Mouse (Mus musculus) heart, embryonic 16.5 days (tissue): ENCODE data around the gene 1110051M20Rik. TPM values are rescaled to one million over a fixed set of nuclear protein-coding genes. Genes with fewer than 3 reads are reported as not detected.

Experiments
- ATAC-seq: fragments of 200-750 bp; cut with Nextera tagmentation; replicated peaks from 2 replicates; pipeline ENCODE4 v1.8.0; 2017; ENCODE audit warnings: moderate number of reproducible peaks; ENCODE audit not compliant: insufficient read depth, low FRiP score; ENCODE audit errors: extremely low read depth
- H3K27ac ChIP-seq: fragments of 300-500 bp; sonication (generic); 2 replicates; pipeline ENCODE4 v1.5.1; 2014; ENCODE audit warnings: mild to moderate bottlenecking, low read length, control low read depth, moderate library complexity
- H3K27me3 ChIP-seq: fragments of 300-500 bp; sonication (generic); 2 replicates; pipeline ENCODE4 v1.6.1; 2014; ENCODE audit warnings: low read length, mixed read lengths; ENCODE audit not compliant: control insufficient read depth, insufficient read depth
- H3K36me3 ChIP-seq: fragments of 300-500 bp; sonication (generic); 2 replicates; pipeline ENCODE4 v1.6.1; 2014; ENCODE audit not compliant: control insufficient read depth, insufficient read depth
- H3K4me1 ChIP-seq: fragments of 300-500 bp; sonication (generic); 2 replicates; pipeline ENCODE4 v1.6.1; 2014; ENCODE audit warnings: low read length, mixed read lengths; ENCODE audit not compliant: control insufficient read depth, insufficient read depth
- H3K4me2 ChIP-seq: fragments of 300-500 bp; sonication (generic); 2 replicates; pipeline ENCODE4 v1.6.1; 2014; ENCODE audit warnings: low read depth, mild to moderate bottlenecking, control low read depth, low read length
- H3K4me3 ChIP-seq: fragments of 300-500 bp; sonication (generic); 2 replicates; pipeline ENCODE4 v1.5.1; 2014; ENCODE audit warnings: mild to moderate bottlenecking, control low read depth, low read length
- H3K9ac ChIP-seq: fragments of 300-500 bp; sonication (generic); 2 replicates; pipeline ENCODE4 v1.6.1; 2014; ENCODE audit warnings: low read length, control low read depth
- H3K9me3 ChIP-seq: fragments of 300-500 bp; sonication (generic); replicated peaks from 2 replicates; pipeline ENCODE4 v1.6.1; 2016; ENCODE audit warnings: low read length; ENCODE audit not compliant: control insufficient read depth
- WGBS: fragments of 180-500 bp; shearing (Covaris S2); extraction: QIAGEN DNeasy Blood & Tissue Kit; methylation state at CpG from one replicate; pipeline ENCODE4 v1.1.7; 2014; 5-methylcytosine and 5-hydroxymethylcytosine counted together
- polyA plus RNA-seq: library from polyadenylated mRNA; unstranded; fragments of >200 nt; fragmentation: Nextera tagmentation; extraction: Ambion mirVana; gene quantifications from 2 replicates; pipeline ENCODE4 v1.2.1, GENCODE M21; 2015

The 1110051M20Rik gene
- polyA plus RNA-seq, 1 experiment from 2014 or later: 46.0 TPM

GRCm38 (mm10) chr2:91413811-91414210 is 30.7 kb downstream of the 1110051M20Rik start:
- ATAC-seq: no peak
- 77% methylated on average over 1 of the region's 1 CpGs for WGBS
- no peaks in the 10 kb centered on the region for H3K36me3 ChIP-seq
- no peak overlapping the region for H3K9ac ChIP-seq
- H3K27me3 ChIP-seq: no peaks in the 10 kb centered on the region
- H3K27ac ChIP-seq: no peak overlapping the region
- H3K4me1 ChIP-seq: peaks cover 4% of the 10 kb centered on the region; the same call in 1 of the 2 replicates
- no peaks in the 10 kb centered on the region for H3K9me3 ChIP-seq
- no peak overlapping the region for H3K4me3 ChIP-seq
- no peak overlapping the region for H3K4me2 ChIP-seq

GRCm38 (mm10) chr2:91412361-91412760 is 32.1 kb downstream of the 1110051M20Rik start:
- H3K4me3 ChIP-seq: no peak overlapping the region
- H3K4me2 ChIP-seq: no peak overlapping the region
- no peaks in the 10 kb centered on the region for H3K27me3 ChIP-seq
- H3K9me3 ChIP-seq: no peaks in the 10 kb centered on the region
- no peak overlapping the region for H3K27ac ChIP-seq
- peaks cover 4% of the 10 kb centered on the region; the same call in 1 of the 2 replicates for H3K4me1 ChIP-seq
- no peak overlapping the region for H3K9ac ChIP-seq
- H3K36me3 ChIP-seq: no peaks in the 10 kb centered on the region
- ATAC-seq: no peak
- 63% methylated on average over 5 of the region's 5 CpGs for WGBS

- no peak for ATAC-seq
- Histone ChIP-seq H3K36me3 (no peaks in the 10 kb centered on the region), H3K4me1 (peaks cover 4% of the 10 kb centered on the region; the same call in 1 of the 2 replicates), H3K4me3 (no peak overlapping the region), H3K9me3 (no peaks in the 10 kb centered on the region), H3K4me2 (no peak overlapping the region), H3K27me3 (no peaks in the 10 kb centered on the region), H3K27ac (no peak overlapping the region), H3K9ac (no peak overlapping the region)
- 44% methylated on average over 2 of the region's 2 CpGs for WGBS
Observed at GRCm38 (mm10) chr2:91411473-91411872, 33.0 kb downstream of the 1110051M20Rik start.

GRCm38 (mm10) chr2:91408031-91408430 is 36.5 kb downstream of the 1110051M20Rik start:
- H3K4me2 ChIP-seq: no peak overlapping the region
- no peaks in the 10 kb centered on the region for H3K36me3 ChIP-seq
- H3K9me3 ChIP-seq: no peaks in the 10 kb centered on the region
- no peak overlapping the region for H3K4me3 ChIP-seq
- WGBS: 71% methylated on average over 2 of the region's 2 CpGs
- no peaks in the 10 kb centered on the region for H3K27me3 ChIP-seq
- no peak overlapping the region for H3K27ac ChIP-seq
- H3K4me1 ChIP-seq: peaks cover 4% of the 10 kb centered on the region; the same call in 1 of the 2 replicates
- ATAC-seq: no peak
- no peak overlapping the region for H3K9ac ChIP-seq

DNA sequence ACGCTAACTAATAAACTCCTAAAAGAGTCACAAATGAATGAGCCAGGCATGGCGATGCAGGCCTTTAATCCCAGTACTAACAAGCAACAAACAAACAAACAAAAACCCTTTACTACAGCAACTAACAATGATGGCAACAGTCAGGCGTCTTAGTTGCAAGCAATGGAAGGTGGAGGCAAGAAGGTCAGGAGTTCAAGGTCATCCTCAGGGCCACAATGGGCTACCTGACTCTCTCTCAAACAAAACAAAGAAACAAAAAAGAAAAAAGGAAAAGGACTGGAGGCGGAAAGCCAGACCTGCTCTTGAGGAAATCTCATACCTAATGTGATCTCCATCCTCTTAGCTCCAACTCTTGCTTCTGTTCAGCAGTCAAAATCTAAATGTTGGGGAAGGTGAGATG is 39.4 kb downstream of the 1110051M20Rik start:
- Histone ChIP-seq H3K9me3 (no peaks in the 10 kb centered on the region), H3K4me1 (no peaks in the 10 kb centered on the region), H3K36me3 (no peaks in the 10 kb centered on the region), H3K27ac (no peak overlapping the region), H3K4me3 (no peak overlapping the region), H3K27me3 (no peaks in the 10 kb centered on the region), H3K4me2 (no peak overlapping the region), H3K9ac (no peak overlapping the region)
- no peak for ATAC-seq
- WGBS: 87% methylated on average over 4 of the region's 4 CpGs

DNA sequence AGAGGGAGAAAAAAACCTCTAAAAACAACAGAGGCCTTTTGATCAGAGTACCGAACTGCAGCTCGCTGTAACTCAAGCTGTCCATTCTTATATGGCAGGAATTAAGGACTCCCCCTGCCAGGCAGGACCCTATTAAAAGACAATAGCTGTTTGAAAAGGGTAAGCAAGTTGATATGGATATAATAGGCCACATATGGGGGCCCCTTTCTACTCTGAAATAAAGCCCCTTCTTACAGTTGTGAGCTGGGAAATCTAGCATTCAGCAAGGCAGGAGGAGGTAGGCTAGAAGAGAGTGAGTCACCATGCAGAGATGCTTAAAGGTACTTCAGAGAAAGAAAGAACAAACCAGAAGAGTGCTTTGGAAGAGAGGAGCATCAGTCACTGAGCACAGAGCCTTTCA is 44.8 kb downstream of the 1110051M20Rik start:
- no peaks in the 10 kb centered on the region for H3K9me3 ChIP-seq
- no peak for ATAC-seq
- H3K4me1 ChIP-seq: no peaks in the 10 kb centered on the region
- H3K27ac ChIP-seq: no peak overlapping the region
- no peak overlapping the region for H3K4me3 ChIP-seq
- H3K4me2 ChIP-seq: no peak overlapping the region
- 62% methylated on average over 2 of the region's 2 CpGs for WGBS
- H3K27me3 ChIP-seq: no peaks in the 10 kb centered on the region
- H3K9ac ChIP-seq: no peak overlapping the region
- H3K36me3 ChIP-seq: no peaks in the 10 kb centered on the region

GRCm38 (mm10) chr2:91399168-91399567 is 45.3 kb downstream of the 1110051M20Rik start:
- 39% methylated on average over 3 of the region's 3 CpGs for WGBS
- no peak overlapping the region for H3K4me2 ChIP-seq
- no peak overlapping the region for H3K4me3 ChIP-seq
- no peaks in the 10 kb centered on the region for H3K4me1 ChIP-seq
- H3K9me3 ChIP-seq: no peaks in the 10 kb centered on the region
- H3K36me3 ChIP-seq: no peaks in the 10 kb centered on the region
- no peak overlapping the region for H3K9ac ChIP-seq
- H3K27me3 ChIP-seq: no peaks in the 10 kb centered on the region
- no peak overlapping the region for H3K27ac ChIP-seq
- no peak for ATAC-seq

GRCm38 (mm10) chr2:91394078-91394477 is 50.4 kb downstream of the 1110051M20Rik start:
- no peak for ATAC-seq
- no peaks in the 10 kb centered on the region for H3K9me3 ChIP-seq
- no peak overlapping the region for H3K4me2 ChIP-seq
- H3K4me1 ChIP-seq: no peaks in the 10 kb centered on the region
- WGBS: 47% methylated on average over 4 of the region's 4 CpGs
- no peak overlapping the region for H3K27ac ChIP-seq
- H3K9ac ChIP-seq: no peak overlapping the region
- H3K27me3 ChIP-seq: no peaks in the 10 kb centered on the region
- H3K4me3 ChIP-seq: no peak overlapping the region
- no peaks in the 10 kb centered on the region for H3K36me3 ChIP-seq

DNA sequence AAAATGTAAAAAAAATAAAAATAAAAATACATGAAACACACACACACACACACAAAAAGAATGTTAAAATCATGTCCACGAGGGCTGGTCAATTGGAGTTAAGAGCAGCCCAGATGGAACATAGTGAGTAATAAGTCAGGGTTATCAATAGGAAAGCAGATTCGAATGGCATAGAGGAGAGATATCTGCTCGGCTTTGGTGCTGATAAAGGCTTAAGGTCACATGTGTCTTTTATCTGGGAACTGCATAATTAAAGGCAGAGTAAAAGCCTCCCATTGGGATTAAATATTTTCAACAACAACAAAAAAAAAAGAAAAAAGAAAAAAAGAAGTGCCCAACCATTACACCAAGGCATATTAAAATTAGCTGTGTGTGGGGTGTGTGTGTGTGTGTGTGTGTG is 55.8 kb downstream of the 1110051M20Rik start:
- WGBS: 38% methylated on average over 3 of the region's 3 CpGs
- Histone ChIP-seq H3K4me1 (peaks cover 15% of the 10 kb centered on the region), H3K4me3 (no peak overlapping the region), H3K9me3 (no peaks in the 10 kb centered on the region), H3K27me3 (no peaks in the 10 kb centered on the region), H3K27ac (no peak overlapping the region), H3K9ac (no peak overlapping the region), H3K4me2 (no peak overlapping the region), H3K36me3 (no peaks in the 10 kb centered on the region)
- ATAC-seq: no peak

DNA sequence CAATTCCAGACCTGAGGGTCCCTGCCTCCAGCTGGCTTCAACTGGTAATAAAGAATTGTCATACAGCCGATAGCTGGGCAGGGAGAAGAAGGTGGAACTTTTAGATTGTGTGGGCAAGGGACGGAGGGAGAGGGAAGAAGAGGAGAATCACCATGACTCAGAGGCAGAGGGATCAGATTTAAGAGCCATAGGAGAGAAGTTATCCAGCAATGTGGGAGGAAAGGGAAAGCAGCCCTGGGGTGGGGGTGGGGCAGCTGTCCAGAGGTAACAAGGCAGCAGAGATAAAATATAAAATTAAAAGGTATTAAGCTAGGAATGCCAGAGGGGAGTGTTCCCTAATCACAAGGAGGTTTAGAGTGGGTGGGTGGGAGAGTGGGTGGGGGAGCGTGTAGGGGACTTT is 56.2 kb downstream of the 1110051M20Rik start:
- no peak overlapping the region for H3K4me3 ChIP-seq
- H3K27me3 ChIP-seq: no peaks in the 10 kb centered on the region
- no peak overlapping the region for H3K27ac ChIP-seq
- no peaks in the 10 kb centered on the region for H3K36me3 ChIP-seq
- WGBS: 60% methylated on average over 3 of the region's 3 CpGs
- no peak overlapping the region for H3K4me2 ChIP-seq
- no peak for ATAC-seq
- no peaks in the 10 kb centered on the region for H3K9me3 ChIP-seq
- H3K4me1 ChIP-seq: peaks cover 15% of the 10 kb centered on the region
- no peak overlapping the region for H3K9ac ChIP-seq
